Mouse (Mus musculus): ENCODE results near the gene Mknk2. TPM values are rescaled to one million over a fixed set of nuclear protein-coding genes. Genes with fewer than 3 reads are reported as not detected.
A peak's percentile ranks its signal among the peaks of the same experiment; 100 is the strongest.

Mknk2 gene
- polyA plus RNA-seq, 1 experiment from 2014 or later: 43.7 TPM

GRCm38 (mm10) chr10:80668614-80669013 is 9.3 kb downstream of the Mknk2 start:
- H3K9me3 ChIP-seq (replicated peaks; ENCODE audit: control insufficient read depth, low read length, poor library complexity, severe bottlenecking): no peaks in the 10 kb centered on the region
- no peak for ATAC-seq
- no peak overlapping the region for H3K4me2 ChIP-seq (ENCODE audit: low read length)
- H3K27me3 ChIP-seq (ENCODE audit: control insufficient read depth, insufficient read depth, low read depth, low read length): no peaks in the 10 kb centered on the region
- no peak overlapping the region for H3K9ac ChIP-seq (ENCODE audit: low read depth, low read length)
- H3K27ac ChIP-seq (ENCODE audit: low read length): no peak overlapping the region
- H3K4me3 ChIP-seq (ENCODE audit: low read depth, low read length): no peak overlapping the region
- 88% methylated on average over 11 of the region's 11 CpGs for WGBS
- H3K4me1 ChIP-seq (ENCODE audit: control insufficient read depth, insufficient read depth, low read length): peaks cover 10% of the 10 kb centered on the region
- peaks cover 45% of the 10 kb centered on the region for H3K36me3 ChIP-seq (ENCODE audit: control insufficient read depth, insufficient read depth, low read length)

GRCm38 (mm10) chr10:80666837-80667412 is 11.0 kb downstream of the Mknk2 start:
- Histone ChIP-seq H3K4me2 (ENCODE audit: low read length) (no peak overlapping the region), H3K9me3 (replicated peaks; ENCODE audit: control insufficient read depth, low read length, poor library complexity, severe bottlenecking) (no peaks in the 10 kb centered on the region), H3K9ac (ENCODE audit: low read depth, low read length) (no peak overlapping the region), H3K36me3 (ENCODE audit: control insufficient read depth, insufficient read depth, low read length) (peaks cover 45% of the 10 kb centered on the region), H3K4me1 (ENCODE audit: control insufficient read depth, insufficient read depth, low read length) (no peaks in the 10 kb centered on the region), H3K27ac (ENCODE audit: low read length) (no peak overlapping the region), H3K4me3 (ENCODE audit: low read depth, low read length) (no peak overlapping the region), H3K27me3 (ENCODE audit: control insufficient read depth, insufficient read depth, low read depth, low read length) (no peaks in the 10 kb centered on the region)
- ATAC-seq: no peak
- WGBS: 87% methylated on average over 19 of the region's 19 CpGs

- ATAC-seq: no peak
- Histone ChIP-seq H3K27me3 (ENCODE audit: control insufficient read depth, insufficient read depth, low read depth, low read length) (no peaks in the 10 kb centered on the region), H3K4me2 (ENCODE audit: low read length) (no peak overlapping the region), H3K36me3 (ENCODE audit: control insufficient read depth, insufficient read depth, low read length) (peaks cover 42% of the 10 kb centered on the region), H3K4me3 (ENCODE audit: low read depth, low read length) (no peak overlapping the region), H3K4me1 (ENCODE audit: control insufficient read depth, insufficient read depth, low read length) (no peaks in the 10 kb centered on the region), H3K9ac (ENCODE audit: low read depth, low read length) (peak overlapping the region; percentile 30; the same call in 1 of the 2 replicates), H3K27ac (ENCODE audit: low read length) (no peak overlapping the region), H3K9me3 (replicated peaks; ENCODE audit: control insufficient read depth, low read length, poor library complexity, severe bottlenecking) (no peaks in the 10 kb centered on the region)
- 76% methylated on average over 10 of the region's 10 CpGs for WGBS
These were observed 11.8 kb downstream of the Mknk2 start for GRCm38 (mm10) chr10:80665981-80666733.

GRCm38 (mm10) chr10:80665459-80665858 is 12.5 kb downstream of the Mknk2 start:
- Histone ChIP-seq H3K4me3 (ENCODE audit: low read depth, low read length) (no peak overlapping the region), H3K4me1 (ENCODE audit: control insufficient read depth, insufficient read depth, low read length) (no peaks in the 10 kb centered on the region), H3K9me3 (replicated peaks; ENCODE audit: control insufficient read depth, low read length, poor library complexity, severe bottlenecking) (no peaks in the 10 kb centered on the region), H3K4me2 (ENCODE audit: low read length) (no peak overlapping the region), H3K27ac (ENCODE audit: low read length) (no peak overlapping the region), H3K9ac (ENCODE audit: low read depth, low read length) (no peak overlapping the region), H3K36me3 (ENCODE audit: control insufficient read depth, insufficient read depth, low read length) (peaks cover 37% of the 10 kb centered on the region), H3K27me3 (ENCODE audit: control insufficient read depth, insufficient read depth, low read depth, low read length) (no peaks in the 10 kb centered on the region)
- ATAC-seq: no peak
- 78% methylated on average over 4 of the region's 4 CpGs for WGBS

GRCm38 (mm10) chr10:80665016-80665380 is 12.9 kb downstream of the Mknk2 start:
- Histone ChIP-seq H3K4me1 (ENCODE audit: control insufficient read depth, insufficient read depth, low read length) (no peaks in the 10 kb centered on the region), H3K27me3 (ENCODE audit: control insufficient read depth, insufficient read depth, low read depth, low read length) (no peaks in the 10 kb centered on the region), H3K27ac (ENCODE audit: low read length) (no peak overlapping the region), H3K4me3 (ENCODE audit: low read depth, low read length) (no peak overlapping the region), H3K9ac (ENCODE audit: low read depth, low read length) (no peak overlapping the region), H3K4me2 (ENCODE audit: low read length) (no peak overlapping the region), H3K9me3 (replicated peaks; ENCODE audit: control insufficient read depth, low read length, poor library complexity, severe bottlenecking) (no peaks in the 10 kb centered on the region), H3K36me3 (ENCODE audit: control insufficient read depth, insufficient read depth, low read length) (peaks cover 33% of the 10 kb centered on the region)
- WGBS: 19% methylated on average over 10 of the region's 10 CpGs
- no peak for ATAC-seq

- H3K4me2 ChIP-seq (ENCODE audit: low read length): 0 out of 2 replicates have a peak overlapping the region, but pooled peaks have one; percentile 8
These were observed 13.5 kb downstream of the Mknk2 start for GRCm38 (mm10) chr10:80664197-80665015.

GRCm38 (mm10) chr10:80663485-80664196 is 14.3 kb downstream of the Mknk2 start:
- H3K9ac ChIP-seq (ENCODE audit: low read depth, low read length): no peak overlapping the region
- no peaks in the 10 kb centered on the region for H3K9me3 ChIP-seq (replicated peaks; ENCODE audit: control insufficient read depth, low read length, poor library complexity, severe bottlenecking)
- H3K36me3 ChIP-seq (ENCODE audit: control insufficient read depth, insufficient read depth, low read length): peaks cover 23% of the 10 kb centered on the region
- H3K4me1 ChIP-seq (ENCODE audit: control insufficient read depth, insufficient read depth, low read length): 0 out of 2 replicates have a peak, but pooled peaks cover 2% of the 10 kb centered on the region
- no peak for ATAC-seq
- H3K4me2 ChIP-seq (ENCODE audit: low read length): no peak overlapping the region
- H3K4me3 ChIP-seq (ENCODE audit: low read depth, low read length): no peak overlapping the region
- WGBS: 77% methylated on average over 5 of the region's 5 CpGs
- H3K27me3 ChIP-seq (ENCODE audit: control insufficient read depth, insufficient read depth, low read depth, low read length): no peaks in the 10 kb centered on the region
- no peak overlapping the region for H3K27ac ChIP-seq (ENCODE audit: low read length)

More at GRCm38 (mm10) chr10:80664197-80665015, 13.5 kb downstream of the Mknk2 start:
- WGBS: 53% methylated on average over 16 of the region's 16 CpGs
- no peak for ATAC-seq
- Histone ChIP-seq H3K9ac (ENCODE audit: low read depth, low read length) (no peak overlapping the region), H3K4me1 (ENCODE audit: control insufficient read depth, insufficient read depth, low read length) (no peaks in the 10 kb centered on the region), H3K9me3 (replicated peaks; ENCODE audit: control insufficient read depth, low read length, poor library complexity, severe bottlenecking) (no peaks in the 10 kb centered on the region), H3K36me3 (ENCODE audit: control insufficient read depth, insufficient read depth, low read length) (peaks cover 31% of the 10 kb centered on the region), H3K27ac (ENCODE audit: low read length) (peak overlapping the region; percentile 34), H3K27me3 (ENCODE audit: control insufficient read depth, insufficient read depth, low read depth, low read length) (no peaks in the 10 kb centered on the region), H3K4me3 (ENCODE audit: low read depth, low read length) (no peak overlapping the region)

- Histone ChIP-seq H3K4me3 (ENCODE audit: low read depth, low read length) (no peak overlapping the region), H3K27ac (ENCODE audit: low read length) (no peak overlapping the region), H3K9ac (ENCODE audit: low read depth, low read length) (no peak overlapping the region), H3K4me2 (ENCODE audit: low read length) (no peak overlapping the region), H3K9me3 (replicated peaks; ENCODE audit: control insufficient read depth, low read length, poor library complexity, severe bottlenecking) (no peaks in the 10 kb centered on the region), H3K27me3 (ENCODE audit: control insufficient read depth, insufficient read depth, low read depth, low read length) (no peaks in the 10 kb centered on the region), H3K4me1 (ENCODE audit: control insufficient read depth, insufficient read depth, low read length) (peaks cover 8% of the 10 kb centered on the region), H3K36me3 (ENCODE audit: control insufficient read depth, insufficient read depth, low read length) (peaks cover 3% of the 10 kb centered on the region; the same call in 1 of the 2 replicates)
- WGBS: 40% methylated on average over 5 of the region's 5 CpGs
- ATAC-seq: no peak
These were observed 16.8 kb downstream of the Mknk2 start for GRCm38 (mm10) chr10:80661149-80661548.

Measured in midbrain, embryonic 16.5 days (tissue).